Mouse (Mus musculus) olfactory bulb, adult 2 months (tissue): Measurements from ENCODE around the gene Prdm5.

Experiments
- CTCF ChIP-seq: fragments of 200-500 bp; IDR thresholded peaks from 2 replicates; pipeline ENCODE4 v1.5.1; 2012; ENCODE audit warnings: low read depth, mild to moderate bottlenecking, low read length, moderate library complexity; ENCODE audit not compliant: insufficient read depth
- POLR2A ChIP-seq: fragments of 200-500 bp; IDR thresholded peaks from 2 replicates; pipeline ENCODE4 v1.6.1; 2012; ENCODE audit warnings: mild to moderate bottlenecking, low read depth, low read length, moderate library complexity; ENCODE audit not compliant: insufficient read depth

- no peak for TF ChIP-seq CTCF
- TF ChIP-seq POLR2A, result no peak
Measured at GRCm38 (mm10) chr6:65932776-65933175, 154.0 kb downstream of the Prdm5 start.
